Mouse (Mus musculus) forebrain, embryonic 16.5 days (tissue): Measurements from ENCODE around the gene Copz1. TPM values are rescaled to one million over a fixed set of nuclear protein-coding genes. Genes with fewer than 3 reads are reported as not detected.
A peak's percentile ranks its signal among the peaks of the same experiment; 100 is the strongest.

Experiments
- microRNA counts: library from miRNA; unstranded; fragments of <30 nt; microRNA quantifications from one replicate; lab custom pipeline; 2016
- microRNA-seq: library from miRNA; unstranded; fragments of <30 nt; microRNA quantifications from one replicate; pipeline ENCODE4, GENCODE M21; 2017
- polyA plus RNA-seq: library from polyadenylated mRNA; unstranded; fragments of >200 nt; fragmentation: Nextera tagmentation; extraction: Ambion mirVana; gene quantifications from 2 replicates; pipeline ENCODE4 v1.2.1, GENCODE M21; 2015

Gene Copz1
- polyA plus RNA-seq, 1 experiment from 2014 or later: 221 TPM

MicroRNAs within 50 kb of the gene (microRNA counts, 519-probe panel; counts per million panel counts)
- microRNA mmu-miR-148b (lab: Ali Mortazavi, UCI): 3,086 counts per million, percentile 78 among the panel's probes with 10 or more counts

Small RNA genes lying within 50 kb of the gene (microRNA-seq; reads per million reads assigned to microRNA genes)
- 193 reads per million, percentile 62 among the genes with 10 or more reads in this experiment for gene Mir148b

Other genes with a start within 250 kb of the Copz1 start
- gene Smug1, start 105.6 kb upstream of the Copz1 start, polyA plus RNA-seq: 28.0 and 29.2 TPM in 2 replicates
- gene Cbx5, start 32.9 kb upstream of the Copz1 start, polyA plus RNA-seq: 132 and 139 TPM in 2 replicates
- gene Hnrnpa1, start 32.3 kb upstream of the Copz1 start, polyA plus RNA-seq: 935 and 1,030 TPM in 2 replicates
- gene Nfe2, start 14.3 kb upstream of the Copz1 start, polyA plus RNA-seq: 0.30 and 0.39 TPM in 2 replicates
- 0.24 and 0.73 TPM in 2 replicates for gene Gpr84, start 37.9 kb downstream of the Copz1 start, polyA plus RNA-seq
- gene Zfp385a, start 67.4 kb downstream of the Copz1 start, polyA plus RNA-seq: 12.2 and 13.1 TPM in 2 replicates
- 6.7 and 7.9 TPM in 2 replicates for gene Itga5, start 94.0 kb downstream of the Copz1 start, polyA plus RNA-seq
- gene Gtsf1, start 157.8 kb downstream of the Copz1 start, polyA plus RNA-seq: not detected in 2 replicates
- not detected in 2 replicates for gene Gtsf2, start 175.8 kb downstream of the Copz1 start, polyA plus RNA-seq
- 1.6 and 1.7 TPM in 2 replicates for gene Nckap1l, start 181.1 kb downstream of the Copz1 start, polyA plus RNA-seq
- 71.0 and 77.1 TPM in 2 replicates for gene Pde1b, start 230.3 kb downstream of the Copz1 start, polyA plus RNA-seq